Mouse (Mus musculus) T-helper 2 cell (primary cell): Measurements from ENCODE around the gene Faah.

Source experiments
- in situ Hi-C: fragments of 300-600 bp; cut with MboI, MseI; formaldehyde crosslinking; loops from one replicate; pipeline ENCODE4 v1.15.1; 2025; ENCODE audit warnings: high pct_unique_total_duplicates

Gene Faah

DNA sequence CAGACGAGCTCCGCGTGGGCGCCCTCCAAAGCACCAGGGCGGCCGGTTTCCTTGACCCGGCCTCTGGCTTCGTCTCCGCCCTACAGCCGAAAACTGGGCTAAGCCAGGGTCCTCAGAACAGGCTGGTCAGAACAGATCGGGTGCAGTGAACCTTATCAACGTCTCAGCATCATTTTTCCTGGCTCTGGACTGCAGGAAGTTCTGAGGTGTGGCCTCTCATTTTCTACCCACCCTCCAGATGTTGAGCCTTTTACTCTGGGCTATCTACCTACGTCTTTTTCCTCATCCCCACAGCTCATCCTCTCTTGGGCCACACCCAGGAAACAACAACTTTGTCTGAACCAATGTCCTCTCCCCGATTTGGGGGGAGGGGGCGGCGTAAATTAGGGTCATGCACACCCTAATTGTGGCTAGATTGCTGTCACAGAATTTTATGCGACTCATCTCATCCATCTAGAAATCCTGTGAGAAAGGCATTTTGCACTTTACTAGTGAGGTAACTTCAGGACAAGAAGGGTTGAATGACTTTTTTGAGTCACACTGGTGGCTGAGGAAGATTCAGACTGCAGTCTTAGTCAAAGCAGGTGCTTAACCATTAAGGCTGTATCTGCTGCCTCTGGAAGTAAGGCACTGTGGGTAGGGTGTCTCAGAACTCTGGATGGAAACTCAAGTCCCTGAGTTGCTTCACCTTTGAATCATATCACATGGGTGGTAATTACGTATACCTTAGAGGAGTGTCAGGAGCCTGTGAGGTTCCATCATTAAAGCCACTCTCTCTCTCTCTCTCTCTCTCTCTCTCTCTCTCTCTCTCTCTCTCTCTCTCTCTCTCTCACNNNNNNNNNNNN is at the start of gene Faah:
Faah (minus strand) TSS at position 25 of the 845 bp plus-strand sequence.
- in situ Hi-C loops = loop anchor here (5.0 kb wide), 1 partner anchor 34 kb away; the partner anchor contains the start of gene Nsun4

DNA sequence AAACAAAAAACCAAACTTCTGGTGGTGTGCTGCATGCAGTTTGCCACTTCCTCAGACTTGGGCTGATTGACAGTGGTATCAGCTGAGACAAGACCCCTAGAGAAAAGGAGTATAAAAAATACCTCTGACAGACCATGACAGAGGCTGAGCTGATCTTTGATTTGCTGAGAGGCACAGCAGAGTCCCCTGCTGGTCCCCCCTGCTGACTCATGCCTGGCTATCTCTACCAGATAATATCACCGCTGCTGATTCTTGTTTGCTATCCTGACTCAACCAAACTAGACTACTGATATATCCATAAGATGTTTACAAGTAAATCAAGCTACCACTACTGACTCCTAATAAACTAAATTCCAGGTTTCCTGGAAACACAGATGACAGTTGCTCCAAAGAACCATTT is 46.1 kb upstream of the Faah start:
- in situ Hi-C loops = no loop called here

DNA sequence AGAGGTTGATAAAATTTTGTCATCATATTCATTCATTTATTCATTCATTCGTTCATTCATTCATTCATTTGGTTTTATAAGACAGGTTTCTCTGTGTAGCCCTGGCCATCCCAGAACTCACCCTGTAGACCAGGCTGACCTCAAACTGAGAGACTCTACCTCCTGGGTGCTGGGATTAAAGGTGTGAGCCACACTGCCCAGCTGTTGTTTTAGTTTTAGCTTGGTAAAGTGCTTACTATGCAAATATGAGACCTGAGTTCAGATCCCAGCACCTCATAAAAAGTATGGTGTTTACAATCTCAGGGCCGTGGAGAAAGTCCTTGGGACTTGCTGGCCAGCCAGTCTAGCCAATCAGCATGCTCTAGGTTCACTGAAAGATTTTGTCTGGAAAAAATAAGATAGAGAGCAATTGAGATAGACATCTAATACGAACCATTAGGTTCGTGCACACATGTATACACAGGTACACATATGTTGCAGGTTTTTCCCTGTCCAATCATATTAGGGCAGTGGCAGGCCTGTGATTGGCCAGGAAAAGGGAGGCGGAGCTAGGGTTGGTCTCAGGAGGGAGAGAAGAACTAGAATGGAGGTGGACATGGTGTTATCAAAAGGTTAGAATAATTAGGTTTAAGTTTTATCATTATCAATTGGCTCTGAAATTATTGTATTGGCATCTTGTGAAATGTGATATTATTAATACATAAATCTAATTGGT is 41.4 kb upstream of the Faah start:
- in situ Hi-C loops = no loop called here

DNA sequence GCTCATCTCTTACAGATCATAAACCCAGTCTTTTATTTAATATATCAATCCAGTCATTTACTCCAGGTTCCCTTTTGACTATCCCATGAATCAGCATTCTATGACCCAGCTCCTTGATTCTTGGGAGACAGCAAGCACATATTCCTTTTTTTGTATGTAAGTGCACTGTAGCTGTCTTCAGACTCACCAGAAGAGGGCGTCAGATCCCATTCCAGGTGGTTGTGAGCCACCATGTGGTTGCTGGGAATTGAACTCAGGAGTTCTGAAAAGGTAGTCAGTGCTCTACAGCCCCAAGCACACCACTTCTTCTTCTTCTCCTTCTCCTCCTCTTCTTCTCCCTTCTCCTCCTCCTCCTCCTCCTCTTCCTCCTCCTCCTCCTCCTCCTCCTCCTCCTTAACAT is 39.8 kb upstream of the Faah start:
- in situ Hi-C loops = no loop called here

DNA sequence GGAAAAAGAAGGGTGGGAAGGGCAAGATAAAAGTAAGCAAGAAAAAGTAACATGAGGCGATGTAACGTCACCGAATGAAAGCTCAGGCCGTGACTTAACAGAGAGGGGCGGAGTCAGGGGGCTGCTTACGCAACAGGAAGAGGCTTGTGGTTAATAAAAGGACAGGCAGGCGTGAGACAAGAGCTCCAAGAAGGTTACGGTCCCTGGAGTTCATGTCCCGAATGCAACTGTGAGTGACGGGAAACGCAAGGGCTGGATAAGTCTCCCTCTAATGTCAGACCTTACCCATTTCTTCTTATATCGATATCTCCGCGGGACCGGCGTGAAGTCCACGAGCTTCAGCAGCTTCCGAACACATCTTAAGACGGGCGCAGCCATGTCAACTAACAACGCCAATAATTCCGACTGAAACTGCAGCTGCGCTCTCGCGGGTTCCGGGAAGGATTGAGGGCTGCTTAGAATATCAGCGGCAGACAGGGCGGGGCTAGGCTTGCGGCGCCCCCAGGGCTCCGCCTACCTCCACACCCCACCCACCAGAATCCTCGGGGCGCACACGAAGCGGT is 35.8 kb upstream of the Faah start, which contains the start of gene Nsun4:
Nsun4 (minus strand) TSS at position 478 of the 563 bp plus-strand sequence.
- in situ Hi-C loops = loop anchor here (5.0 kb wide), 1 partner anchor 36 kb away; the partner anchor contains the start of gene Faah

DNA sequence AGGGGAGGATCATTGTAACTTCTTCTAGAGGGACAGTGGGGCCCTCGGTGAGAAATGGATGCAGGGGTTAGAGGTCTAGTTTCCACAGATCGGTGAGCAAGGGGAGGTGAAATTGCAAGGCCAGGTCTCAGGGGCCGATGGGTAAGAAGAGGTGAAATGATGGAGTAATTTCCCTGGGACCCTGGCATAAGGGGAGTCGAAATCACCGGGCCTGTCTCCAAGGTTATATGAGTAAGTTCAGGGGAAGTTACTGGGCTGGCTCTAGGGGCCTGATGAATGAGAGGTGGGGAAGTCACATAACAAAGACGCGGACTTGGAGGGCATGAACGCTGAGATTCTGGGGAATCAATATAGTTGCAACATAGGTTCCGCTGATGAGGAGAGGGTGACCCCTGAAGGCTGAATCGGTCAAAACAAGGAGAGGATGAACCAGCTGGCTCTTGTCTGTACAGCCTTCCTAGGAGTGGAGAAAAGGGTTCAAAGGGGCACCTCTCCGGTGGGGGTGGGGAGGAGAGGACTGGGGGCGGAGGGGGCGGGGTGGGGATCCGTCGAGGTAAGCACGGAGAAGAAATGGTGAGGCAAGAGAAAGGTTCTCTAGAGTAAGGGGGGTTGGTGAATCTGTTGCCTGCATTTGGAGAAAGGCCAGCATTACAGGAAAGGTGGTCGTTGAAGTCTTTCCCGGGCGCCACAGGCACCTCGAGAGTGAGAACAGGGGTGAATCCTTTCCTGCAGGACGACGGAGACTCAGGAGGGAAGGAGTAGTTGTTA is 35.0 kb upstream of the Faah start:
- in situ Hi-C loops = loop anchor here (5.0 kb wide), 1 partner anchor 35 kb away; the partner anchor contains the start of gene Faah

DNA sequence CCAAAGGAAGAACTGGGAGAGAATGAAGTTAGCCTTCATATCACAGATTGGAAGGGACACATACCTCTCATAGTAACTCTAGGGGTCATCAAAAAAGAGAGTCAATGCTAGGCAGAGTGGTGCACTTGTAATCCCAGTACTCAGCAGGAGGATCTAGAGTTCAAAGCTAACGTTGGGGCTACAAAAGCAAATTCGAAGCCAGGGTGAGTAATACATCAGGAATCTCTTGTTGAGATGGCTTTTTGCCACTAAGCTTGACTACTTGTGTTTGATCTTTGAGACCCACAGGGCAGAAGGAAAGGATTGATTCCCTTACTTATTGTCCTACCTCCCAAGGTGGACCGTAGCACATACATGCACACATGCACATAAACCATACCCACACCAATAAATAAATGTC is 31.5 kb upstream of the Faah start:
- in situ Hi-C loops = no loop called here

DNA sequence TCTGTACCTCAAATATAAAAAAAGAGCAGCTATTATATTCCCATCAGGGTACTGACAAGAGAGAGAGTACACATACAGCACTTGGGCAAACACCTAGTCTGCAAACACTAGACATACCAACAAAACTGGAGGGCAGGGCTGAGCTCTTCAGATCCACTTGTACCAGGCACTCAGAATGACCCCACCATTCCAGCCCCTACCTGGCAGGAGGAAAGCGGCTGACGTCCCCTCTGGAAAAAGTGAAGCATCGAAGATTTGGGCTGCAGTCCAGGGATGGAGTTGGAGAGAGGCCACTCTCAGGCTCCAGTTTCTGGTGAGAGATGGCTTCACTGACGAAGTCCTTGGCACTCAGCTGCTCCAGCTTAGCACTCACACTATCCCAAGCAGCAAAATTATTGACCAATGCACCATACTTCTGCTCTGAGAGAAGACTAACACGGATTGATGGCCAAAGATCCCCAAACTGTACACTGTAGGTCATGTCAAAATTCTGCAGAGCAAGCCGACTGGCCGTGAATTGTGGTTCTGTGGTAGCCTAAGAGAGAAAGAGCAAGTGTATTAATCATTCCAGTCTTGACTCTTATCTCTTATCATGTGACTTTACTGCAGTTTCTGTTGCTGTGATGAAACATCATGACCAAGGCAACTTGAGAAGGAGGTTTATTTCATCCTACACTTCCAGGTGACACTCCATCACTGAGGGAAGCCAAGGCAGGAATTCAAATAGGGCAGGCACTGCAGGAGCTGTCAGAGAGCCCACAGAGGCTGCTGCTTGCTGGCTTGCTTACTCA is 30.6 kb upstream of the Faah start:
- in situ Hi-C loops = no loop called here

DNA sequence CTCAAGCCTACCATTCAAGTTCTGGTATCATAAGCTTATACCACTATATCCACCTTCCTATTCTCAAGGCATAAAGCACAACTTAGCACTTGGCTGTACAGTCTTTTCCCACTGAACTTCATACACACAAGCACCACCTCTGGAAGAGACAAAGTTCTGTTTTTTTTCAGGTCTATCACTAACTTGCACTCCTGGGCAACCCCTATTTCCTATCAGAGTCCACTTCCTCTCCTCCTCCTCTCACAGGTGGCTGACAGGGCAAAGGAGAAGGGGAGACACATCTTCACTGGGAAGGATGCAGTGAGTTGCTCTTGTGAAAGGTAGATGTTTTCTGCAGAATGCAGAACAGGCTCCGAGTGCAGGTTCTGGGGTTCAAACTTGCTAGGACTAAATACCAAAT is 30.0 kb upstream of the Faah start:
- in situ Hi-C loops = no loop called here

DNA sequence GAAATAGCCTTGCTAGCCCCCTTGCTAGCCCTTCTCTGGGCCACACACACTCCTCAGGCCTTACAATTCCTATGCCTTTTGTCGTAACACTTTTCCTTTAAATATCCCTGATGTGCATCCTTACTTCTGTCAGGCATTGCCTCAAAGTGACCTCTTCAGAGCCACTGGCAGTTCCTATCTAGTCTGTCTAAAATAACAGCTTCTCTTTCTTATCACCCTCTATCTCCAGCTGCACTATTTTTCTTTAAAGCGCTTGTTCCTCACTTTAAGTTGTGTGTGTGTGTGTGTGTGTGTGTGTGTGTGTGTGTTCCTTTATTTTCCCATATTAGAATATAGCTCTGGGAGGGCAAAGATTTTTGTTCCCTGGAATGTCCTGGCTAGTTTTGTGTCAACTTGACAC is 28.9 kb upstream of the Faah start:
- in situ Hi-C loops = no loop called here

DNA sequence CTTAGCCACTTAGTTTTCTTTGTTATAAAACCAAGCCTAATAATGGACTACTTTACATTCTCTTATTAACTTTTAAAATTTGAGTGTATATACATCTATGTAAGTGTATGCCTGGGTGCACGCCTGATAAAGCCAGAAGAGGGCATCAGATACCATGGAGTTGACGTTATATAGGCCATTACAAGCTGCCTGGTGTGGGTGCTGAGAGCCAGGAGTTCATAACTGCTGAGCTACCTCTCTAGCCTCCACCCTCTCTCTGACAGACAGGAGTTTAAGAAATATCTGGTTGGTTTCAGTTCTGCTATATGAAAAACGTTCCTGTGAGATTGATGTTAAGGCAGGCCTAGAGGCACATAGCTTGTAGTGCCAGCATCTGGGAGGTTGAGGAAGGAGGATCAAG is 24.5 kb upstream of the Faah start:
- in situ Hi-C loops = no loop called here

DNA sequence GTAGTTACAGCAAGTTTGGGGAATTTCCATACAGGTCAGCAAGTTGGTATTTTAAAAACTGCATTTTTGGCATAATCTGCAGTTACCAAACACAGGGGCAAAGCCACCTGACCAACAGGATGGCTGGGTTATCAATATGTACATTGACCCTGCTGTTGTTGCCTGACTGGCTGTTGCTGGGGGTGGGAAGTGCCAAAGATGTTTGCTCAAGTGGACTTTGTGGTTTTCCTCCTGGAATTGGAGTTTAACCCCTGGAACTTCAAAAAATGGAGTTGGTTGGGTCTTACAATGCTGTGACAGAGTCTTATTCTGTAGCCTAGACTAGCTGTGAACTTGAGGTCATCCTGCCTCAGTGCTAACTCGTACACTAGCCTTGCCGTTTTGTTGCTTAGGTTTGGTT is 22.7 kb upstream of the Faah start:
- in situ Hi-C loops = no loop called here

DNA sequence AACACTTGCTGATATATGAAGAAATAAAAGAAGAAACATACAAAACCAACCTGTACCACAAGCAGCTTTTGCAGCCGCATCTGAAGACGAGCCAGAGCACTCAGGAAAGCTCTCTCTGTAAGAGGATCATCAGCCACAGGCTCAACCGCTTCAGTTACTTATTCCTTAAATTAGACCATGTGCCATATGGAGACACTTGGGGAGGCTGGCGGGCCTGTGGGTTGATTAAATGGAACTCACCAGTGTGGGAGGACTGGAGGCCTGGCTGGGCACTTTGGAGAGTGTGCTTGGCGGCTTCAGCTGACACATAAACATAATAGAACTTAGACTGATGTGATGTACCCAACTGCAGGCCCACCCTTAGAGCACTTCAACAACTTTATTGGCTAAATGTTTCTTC is 15.6 kb upstream of the Faah start:
- in situ Hi-C loops = no loop called here

DNA sequence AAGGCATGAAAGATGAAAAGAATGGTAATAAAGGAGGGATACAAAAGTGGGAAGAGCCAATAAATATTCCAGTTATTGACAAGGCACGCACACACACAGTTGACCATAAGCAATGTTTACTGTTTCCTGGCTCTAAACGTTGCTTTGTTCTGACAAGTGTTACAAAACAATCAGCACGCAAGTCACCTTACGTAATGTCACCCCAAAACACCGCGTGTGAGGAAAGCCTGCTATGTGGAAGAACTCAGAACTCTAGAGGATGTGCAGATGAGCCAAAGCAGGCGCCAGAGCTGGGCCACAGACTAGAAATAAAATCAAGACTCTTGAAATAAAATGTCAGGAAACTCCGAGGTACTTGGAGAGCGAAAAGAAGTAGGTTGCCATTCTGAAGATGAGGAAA is 15.2 kb upstream of the Faah start:
- in situ Hi-C loops = no loop called here

DNA sequence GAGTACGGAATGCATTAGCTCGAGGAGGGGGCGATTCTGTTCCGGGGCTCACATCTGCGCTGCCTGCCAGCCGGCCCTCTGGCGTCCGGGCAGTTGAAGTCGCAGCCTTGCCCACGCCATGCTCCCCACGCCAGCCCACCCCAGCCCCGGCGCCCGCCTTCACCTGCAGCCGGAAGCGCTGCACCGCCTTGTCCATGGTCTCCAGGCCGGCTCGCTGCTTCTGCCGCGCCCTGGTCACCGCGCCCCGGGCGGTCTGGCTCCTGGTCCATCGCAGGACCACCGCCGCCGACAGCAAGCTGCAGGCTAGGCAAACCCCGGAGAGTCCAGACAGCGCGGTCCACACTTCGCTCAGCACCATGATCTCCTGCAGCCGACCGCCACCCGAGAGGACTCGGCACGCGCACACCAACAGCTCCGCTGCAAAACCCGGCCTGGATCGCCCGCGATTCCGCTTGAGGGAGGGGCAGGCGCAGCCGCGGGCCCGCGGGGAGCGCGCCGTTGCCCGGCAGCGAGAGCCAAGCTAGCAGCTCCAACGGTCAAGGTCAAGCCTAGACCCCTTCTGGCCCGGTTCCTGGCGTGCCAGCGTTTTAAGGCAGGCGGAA is 325 bp downstream of the Faah start:
- in situ Hi-C loops = loop anchor here (5.0 kb wide), 1 partner anchor 35 kb away; the partner anchor contains the start of gene Nsun4

DNA sequence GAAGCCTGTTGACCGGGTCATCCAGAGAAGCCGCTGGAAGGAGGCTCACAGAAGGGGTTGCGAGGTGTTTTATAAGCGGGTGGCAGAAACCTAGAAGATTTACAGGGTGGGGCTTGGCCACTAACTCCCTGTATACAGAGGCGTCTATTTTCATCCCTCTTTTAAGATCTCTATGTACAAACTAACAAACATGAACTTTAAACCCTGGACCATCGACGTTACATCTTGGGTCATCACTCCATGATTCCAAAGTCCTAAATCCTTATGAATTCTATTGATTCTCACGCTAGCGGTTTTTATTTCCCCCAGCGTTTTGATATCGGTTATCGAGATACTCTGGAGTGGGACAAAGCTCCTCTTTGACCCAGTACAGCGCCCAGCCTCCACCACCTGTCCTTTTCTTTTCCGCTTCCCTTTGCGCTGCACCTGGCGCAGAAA is 845 bp downstream of the Faah start:
- in situ Hi-C loops = loop anchor here (5.0 kb wide), 1 partner anchor 35 kb away; the partner anchor contains the start of gene Nsun4

DNA sequence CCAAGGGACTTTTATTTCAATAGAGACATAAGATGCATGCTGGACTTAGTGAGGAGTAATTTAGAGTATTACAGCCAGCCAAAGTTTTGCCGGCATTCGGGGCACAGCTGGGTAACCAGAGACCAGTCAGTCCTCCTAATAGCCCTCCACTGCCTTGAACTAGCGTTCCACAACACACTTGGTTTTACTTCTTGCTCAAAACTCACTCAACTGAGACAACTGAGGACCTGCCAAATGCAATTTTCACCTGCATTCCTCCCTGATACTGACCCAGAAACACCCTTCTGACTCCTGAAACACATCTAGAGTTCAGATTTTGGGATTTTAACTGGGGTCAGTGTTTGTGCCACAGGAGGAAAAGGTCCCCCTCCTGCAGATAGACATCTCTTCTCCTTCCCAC is 1.3 kb downstream of the Faah start:
- in situ Hi-C loops = loop anchor here (5.0 kb wide), 1 partner anchor 36 kb away; the partner anchor contains the start of gene Nsun4

DNA sequence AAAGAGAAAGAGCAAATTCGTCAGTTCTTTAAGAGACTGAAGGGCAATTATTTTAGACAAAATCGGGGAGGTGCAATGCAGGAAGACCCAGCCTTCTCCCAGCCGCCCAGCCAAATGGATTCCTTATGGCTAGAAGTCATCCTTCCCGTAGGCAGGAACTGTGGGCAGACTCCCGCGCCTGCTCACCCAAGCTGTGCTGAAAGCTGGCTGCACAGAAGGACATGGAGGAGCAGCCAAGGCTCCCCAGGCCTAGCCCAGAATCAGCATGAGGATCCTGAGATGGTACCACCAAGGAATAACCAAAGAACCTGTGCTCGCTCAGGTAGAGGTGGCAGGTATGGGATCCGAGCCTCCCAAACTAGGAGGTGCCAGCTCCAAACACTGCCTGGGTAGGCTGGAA is 1.7 kb downstream of the Faah start:
- in situ Hi-C loops = loop anchor here (5.0 kb wide), 1 partner anchor 36 kb away; the partner anchor contains the start of gene Nsun4

DNA sequence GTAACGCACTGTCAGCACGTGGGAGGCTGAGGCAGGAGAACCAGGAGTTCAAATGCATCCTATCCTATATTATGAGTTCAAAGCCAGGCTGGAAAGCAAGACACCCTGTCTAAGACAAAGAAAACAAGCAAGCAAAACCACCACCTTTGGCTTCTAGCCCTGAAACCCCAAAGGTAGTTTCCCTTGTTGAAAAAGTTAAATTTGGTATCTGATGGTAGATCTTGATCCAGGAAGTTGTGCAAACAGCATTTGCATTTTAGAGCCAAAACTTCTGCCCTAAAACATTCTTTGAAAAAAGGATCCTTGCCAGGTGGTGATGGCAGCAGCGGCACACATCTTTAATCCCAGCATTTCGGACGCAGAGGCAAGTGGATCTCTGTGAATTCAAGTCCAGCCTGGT is 2.2 kb downstream of the Faah start:
- in situ Hi-C loops = loop anchor here (5.0 kb wide), 1 partner anchor 37 kb away; the partner anchor contains the start of gene Nsun4

DNA sequence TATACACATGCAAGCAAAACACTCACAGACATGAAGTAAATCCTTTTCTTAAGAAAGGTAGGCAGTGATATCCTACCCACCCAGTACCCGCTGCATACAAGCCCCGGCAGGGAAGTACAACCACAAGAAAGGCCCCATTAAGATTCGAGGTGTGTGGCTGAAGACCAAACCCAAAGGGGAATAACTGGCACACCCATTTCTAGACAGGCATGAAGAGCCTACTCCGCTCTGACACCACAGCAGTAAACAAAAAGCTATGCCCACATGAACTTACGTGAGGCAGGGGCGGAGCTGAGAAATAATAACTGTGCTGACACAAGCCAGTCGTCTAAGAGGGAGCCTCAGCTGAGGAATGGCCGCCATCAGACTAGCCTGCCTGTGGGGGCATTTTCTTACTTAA is 7.5 kb downstream of the Faah start:
- in situ Hi-C loops = no loop called here
